Mouse (Mus musculus) natural killer cell, adult 2 months (primary cell): Measurements from ENCODE around the gene Olfr1238.

Experiments used
- DNase-seq, 2 experiments: peaks; one replicate each; pipeline ENCODE4 v3.0.0; 2022; ENCODE audit warnings: low spot score in 2 of 2

The Olfr1238 gene

GRCm38 (mm10) chr2:89409576-89409975 is at the start of gene Olfr1238:
TSS of gene Olfr1238 (minus strand) at chr2:89409676.
- no peak for DNase-seq

DNA sequence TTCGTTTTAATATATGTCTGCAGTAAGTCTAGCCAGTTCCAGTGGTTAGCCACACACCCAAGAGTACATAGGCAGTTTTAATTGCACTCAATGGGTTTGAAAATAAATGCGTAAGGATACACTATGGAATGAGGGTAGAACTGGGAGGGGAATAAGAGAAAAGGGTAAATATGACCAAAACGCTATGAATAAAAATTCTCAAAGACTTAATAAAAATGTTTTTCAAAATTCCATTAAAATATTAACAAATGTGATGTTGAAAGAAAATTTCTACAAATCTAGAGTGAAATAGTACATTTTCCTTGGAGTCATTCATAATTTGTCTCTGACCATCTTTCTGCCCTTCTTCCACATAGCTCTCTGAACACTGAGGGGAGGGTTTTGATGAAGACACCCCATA is 33.4 kb upstream of the Olfr1238 start, which contains the start of gene Olfr1240:
Gene Olfr1240 (minus strand): TSS at position 101 of the 400 bp plus-strand sequence.
- no peak for DNase-seq

- no peak for DNase-seq
Measured at GRCm38 (mm10) chr2:89420307-89420706, 10.8 kb upstream of the Olfr1238 start, which contains the start of gene Olfr1239. TSS of gene Olfr1239 (minus strand) at chr2:89420407.

DNA sequence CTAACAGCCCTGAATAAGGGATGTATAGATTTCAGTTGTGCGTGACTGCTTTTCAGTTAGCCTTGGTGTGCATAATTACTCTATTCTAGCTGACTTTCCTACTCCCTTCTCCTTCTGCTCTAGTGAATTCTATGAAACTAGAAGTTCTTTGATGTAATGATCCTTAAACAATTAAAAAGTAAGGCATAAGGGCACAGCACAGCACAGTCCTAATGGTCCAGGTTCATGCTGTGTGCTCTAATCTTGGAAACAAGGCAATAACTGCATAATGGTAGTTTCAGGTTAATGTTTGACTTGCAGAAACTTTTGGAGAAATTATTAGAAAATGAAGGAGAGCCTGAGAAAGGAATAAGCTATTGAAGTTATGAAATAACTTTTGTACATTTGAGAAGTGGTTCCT is 5.1 kb upstream of the Olfr1238 start:
- DNase-seq: no peak

DNA sequence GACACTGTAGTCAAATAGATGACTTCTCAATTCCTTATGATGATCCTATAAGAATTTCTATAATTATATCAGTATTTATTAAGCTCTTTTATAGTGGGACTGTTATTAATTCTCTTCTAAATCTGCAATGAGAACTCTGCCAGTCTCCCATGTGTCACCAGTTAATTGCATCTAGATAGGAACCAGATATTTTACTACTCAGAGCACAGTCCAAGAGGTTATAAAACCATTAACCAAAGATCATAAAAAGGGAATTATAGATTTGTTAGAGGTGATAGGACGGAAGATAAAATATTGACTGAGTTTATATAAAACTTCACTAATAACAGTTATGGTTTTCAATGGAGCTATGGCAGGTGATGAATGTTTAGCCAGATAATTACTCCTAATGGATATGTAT is 8.6 kb downstream of the Olfr1238 start:
- no peak for DNase-seq

DNA sequence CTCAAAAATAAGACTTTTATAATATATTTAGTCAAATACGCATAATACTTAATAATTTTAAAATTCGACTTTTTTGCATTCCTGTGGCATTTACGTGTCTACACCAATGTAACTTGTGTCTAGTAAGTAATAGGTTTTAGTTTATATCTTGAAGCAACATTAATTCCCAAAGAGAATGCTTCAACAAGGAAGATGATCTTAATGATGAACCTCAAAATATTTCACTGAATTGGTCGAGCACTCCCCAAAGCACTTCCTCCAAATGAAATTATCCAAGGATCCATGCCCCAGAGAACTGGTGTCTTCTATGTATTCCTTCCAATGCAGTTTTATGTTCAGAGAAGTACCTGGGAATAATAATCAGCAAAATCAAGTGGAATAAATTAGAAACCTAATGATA is 44.7 kb downstream of the Olfr1238 start, which contains the start of gene Olfr1234:
Gene Olfr1234 (minus strand): TSS at position 101 of the 400 bp plus-strand sequence.
- DNase-seq: no peak
